Mouse (Mus musculus): Measurements from ENCODE around the gene Slc25a43. TPM values are rescaled to one million over a fixed set of nuclear protein-coding genes. Genes with fewer than 3 reads are reported as not detected.

Gene Slc25a43
- polyA plus RNA-seq, 1 experiment, result 2.6 TPM

DNA sequence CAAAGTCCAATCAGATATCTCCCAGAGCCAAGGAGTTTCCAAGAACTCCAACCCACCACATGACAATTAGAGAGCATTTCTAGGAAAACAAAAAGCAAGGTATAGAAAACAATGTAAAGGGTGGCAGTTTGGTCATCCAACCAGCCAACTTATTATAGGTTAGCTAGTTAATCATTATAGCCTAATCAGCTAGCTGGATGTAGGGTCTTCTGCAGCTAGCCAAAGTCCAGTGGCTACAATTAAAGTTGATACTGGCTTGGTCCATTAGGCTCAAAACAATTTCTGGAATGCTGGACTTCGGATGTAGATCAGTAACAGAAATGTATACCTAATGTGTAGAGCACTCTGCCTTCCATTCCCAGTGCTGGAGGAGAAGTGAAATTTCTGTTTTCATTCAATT is 7.1 kb downstream of the Slc25a43 start:
- Histone ChIP-seq H3K27ac (ENCODE audit: insufficient read depth, low read length) (no peak overlapping the region), H3K4me3 (ENCODE audit: insufficient read depth, low read length) (no peak overlapping the region)
- TF ChIP-seq POLR2A (IDR thresholded peaks at IDR 0.05; ENCODE audit: low read depth, low read length) (no peak), CTCF (IDR thresholded peaks at IDR 0.05; ENCODE audit: borderline replicate concordance, insufficient read depth, low read length) (no peak)

DNA sequence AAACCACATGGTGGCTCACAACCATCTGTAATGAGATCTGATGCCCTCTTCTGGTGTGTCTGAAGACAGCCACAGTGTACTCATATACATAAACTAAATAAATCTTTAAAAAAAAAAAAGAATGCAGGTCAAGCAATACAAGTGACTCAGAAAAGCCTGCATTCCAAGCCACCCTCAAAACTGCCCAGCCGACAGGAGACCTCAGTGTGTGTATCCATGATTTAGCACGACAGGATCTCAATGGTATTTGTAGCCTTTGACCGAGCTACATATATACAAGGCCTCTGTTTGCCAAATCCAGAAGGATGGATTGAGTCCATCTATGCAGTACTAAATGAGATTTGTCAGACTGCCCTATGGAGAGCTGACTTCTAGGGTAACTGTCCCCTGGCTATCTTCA is 9.1 kb downstream of the Slc25a43 start:
- TF ChIP-seq CTCF (IDR thresholded peaks at IDR 0.05; ENCODE audit: borderline replicate concordance, insufficient read depth, low read length), result no peak
- TF ChIP-seq POLR2A (IDR thresholded peaks at IDR 0.05; ENCODE audit: low read depth, low read length), result no peak
- H3K27ac ChIP-seq (ENCODE audit: insufficient read depth, low read length), result no peak overlapping the region
- no peak overlapping the region for H3K4me3 ChIP-seq (ENCODE audit: insufficient read depth, low read length)
- H3K4me1 ChIP-seq (ENCODE audit: control insufficient read depth, insufficient read depth, low read length), result peaks cover 3% of the 10 kb centered on the region

More for the DNA sequence above, 7.1 kb downstream of the Slc25a43 start:
- H3K4me1 ChIP-seq (ENCODE audit: control insufficient read depth, insufficient read depth, low read length), result peaks cover 3% of the 10 kb centered on the region

DNA sequence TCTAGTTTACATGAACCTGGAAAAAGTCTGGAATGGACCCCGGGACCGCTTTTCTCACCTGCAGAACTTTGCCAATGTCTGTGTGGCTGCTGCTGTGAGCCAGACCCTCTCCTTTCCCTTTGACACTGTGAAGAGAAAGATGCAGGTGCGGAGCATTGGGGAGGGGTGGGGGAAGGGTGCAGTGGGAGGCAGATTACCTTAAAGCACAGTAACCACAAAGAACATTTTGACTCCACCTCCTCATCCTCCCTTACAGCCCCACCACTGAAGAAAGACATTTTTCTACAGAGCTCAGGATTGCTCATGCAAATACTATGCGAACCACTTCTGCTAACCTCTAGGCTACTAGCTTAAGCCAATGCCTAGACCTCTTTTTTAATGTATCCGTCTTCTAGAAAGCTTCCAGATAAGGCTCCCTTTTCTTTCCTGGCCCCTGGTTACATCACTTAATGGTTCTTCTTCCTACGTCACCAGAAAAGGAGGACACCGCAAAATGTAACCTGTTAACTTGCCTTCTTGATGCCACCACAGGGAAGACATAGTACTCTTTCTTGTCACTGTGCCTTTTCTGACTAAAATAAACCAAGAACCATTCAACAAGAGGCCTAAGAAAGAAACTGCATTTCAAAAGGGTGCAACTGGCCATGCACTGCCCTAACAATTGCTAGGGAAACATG is 14.5 kb downstream of the Slc25a43 start:
- Histone ChIP-seq H3K4me1 (ENCODE audit: control insufficient read depth, insufficient read depth, low read length) (no peaks in the 10 kb centered on the region; the same call in 1 of the 2 replicates), H3K27ac (ENCODE audit: insufficient read depth, low read length) (no peak overlapping the region), H3K4me3 (ENCODE audit: insufficient read depth, low read length) (no peak overlapping the region)
- TF ChIP-seq POLR2A (IDR thresholded peaks at IDR 0.05; ENCODE audit: low read depth, low read length) (no peak), CTCF (IDR thresholded peaks at IDR 0.05; ENCODE audit: borderline replicate concordance, insufficient read depth, low read length) (no peak)

DNA sequence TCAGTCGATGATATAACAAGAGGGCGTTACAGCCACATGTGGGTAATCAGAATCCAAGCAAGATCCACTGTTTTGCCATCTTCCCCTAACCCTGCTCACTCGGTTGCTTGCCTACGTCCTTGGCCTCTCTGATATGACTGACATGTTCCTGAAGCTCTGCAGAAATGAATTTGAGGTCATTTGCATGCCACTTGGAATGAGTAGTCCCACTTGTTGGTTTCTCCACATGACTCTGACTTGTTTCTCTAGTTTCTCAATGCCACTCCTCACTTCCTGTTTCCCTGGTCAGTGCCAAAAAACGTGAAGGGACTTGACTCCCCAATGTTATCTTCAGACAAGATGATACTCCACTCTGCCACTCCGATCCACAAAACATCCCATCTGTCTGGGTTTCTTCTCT is 15.1 kb downstream of the Slc25a43 start:
- H3K27ac ChIP-seq (ENCODE audit: insufficient read depth, low read length), result no peak overlapping the region
- H3K4me3 ChIP-seq (ENCODE audit: insufficient read depth, low read length), result no peak overlapping the region
- no peak for TF ChIP-seq POLR2A (IDR thresholded peaks at IDR 0.05; ENCODE audit: low read depth, low read length)
- TF ChIP-seq CTCF (IDR thresholded peaks at IDR 0.05; ENCODE audit: borderline replicate concordance, insufficient read depth, low read length), result no peak
- no peaks in the 10 kb centered on the region; the same call in 1 of the 2 replicates for H3K4me1 ChIP-seq (ENCODE audit: control insufficient read depth, insufficient read depth, low read length)

DNA sequence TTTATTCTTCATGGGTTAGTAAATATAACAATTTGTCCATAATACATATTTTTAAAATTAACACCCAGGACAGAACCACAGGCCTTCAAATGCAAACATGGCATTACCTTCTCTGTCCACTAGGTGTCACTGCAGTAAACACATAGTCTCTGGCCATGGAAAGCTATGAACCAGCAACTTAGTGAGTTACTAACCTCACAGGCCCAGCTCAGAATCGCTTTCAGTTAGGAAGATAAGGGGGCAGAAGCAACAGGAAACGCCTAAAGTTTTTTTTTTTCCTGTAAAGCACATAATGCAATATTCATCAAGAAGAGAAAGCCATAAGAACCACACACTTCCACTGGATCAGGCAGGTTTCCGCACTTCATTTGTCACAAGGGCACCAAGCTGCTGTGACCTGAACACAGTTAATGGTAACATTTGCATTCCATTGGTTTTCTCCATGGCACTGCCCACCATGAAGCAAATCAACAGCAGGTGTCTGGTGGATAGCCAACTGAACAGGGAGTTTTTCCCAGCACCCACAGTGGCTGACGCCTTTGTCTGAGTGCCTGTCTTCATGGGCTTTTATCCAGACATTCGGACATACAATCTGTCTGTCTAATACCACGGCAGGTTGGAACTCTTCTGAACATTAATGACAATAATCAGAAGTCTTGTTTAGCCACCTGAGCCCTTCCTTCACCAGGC is 17.6 kb downstream of the Slc25a43 start:
- no peak overlapping the region for H3K27ac ChIP-seq (ENCODE audit: insufficient read depth, low read length)
- TF ChIP-seq POLR2A (IDR thresholded peaks at IDR 0.05; ENCODE audit: low read depth, low read length), result no peak
- no peak for TF ChIP-seq CTCF (IDR thresholded peaks at IDR 0.05; ENCODE audit: borderline replicate concordance, insufficient read depth, low read length)
- no peak overlapping the region for H3K4me3 ChIP-seq (ENCODE audit: insufficient read depth, low read length)
- H3K4me1 ChIP-seq (ENCODE audit: control insufficient read depth, insufficient read depth, low read length), result no peaks in the 10 kb centered on the region; the same call in 1 of the 2 replicates

DNA sequence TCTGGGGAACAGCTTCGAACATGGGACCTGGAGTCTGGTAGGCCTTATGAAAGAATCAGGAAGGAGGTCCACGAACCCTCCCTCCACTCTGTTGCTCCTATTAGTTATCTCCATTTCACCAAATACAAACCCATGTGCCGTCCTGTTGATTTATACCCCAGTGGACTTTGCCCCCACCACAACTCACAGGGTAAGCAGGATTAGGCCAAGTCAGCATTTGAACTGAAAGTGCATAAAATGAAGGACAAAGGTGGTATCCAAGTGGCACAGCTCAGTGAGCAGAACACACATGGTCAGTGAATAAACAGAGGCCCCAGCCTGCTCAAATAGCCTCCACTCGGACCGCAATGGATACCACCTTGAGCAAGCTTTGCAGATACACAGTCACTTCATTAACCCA is 18.8 kb downstream of the Slc25a43 start:
- TF ChIP-seq CTCF (IDR thresholded peaks at IDR 0.05; ENCODE audit: borderline replicate concordance, insufficient read depth, low read length) (no peak), POLR2A (IDR thresholded peaks at IDR 0.05; ENCODE audit: low read depth, low read length) (no peak)
- Histone ChIP-seq H3K27ac (ENCODE audit: insufficient read depth, low read length) (no peak overlapping the region), H3K4me3 (ENCODE audit: insufficient read depth, low read length) (no peak overlapping the region), H3K4me1 (ENCODE audit: control insufficient read depth, insufficient read depth, low read length) (no peaks in the 10 kb centered on the region; the same call in 1 of the 2 replicates)

DNA sequence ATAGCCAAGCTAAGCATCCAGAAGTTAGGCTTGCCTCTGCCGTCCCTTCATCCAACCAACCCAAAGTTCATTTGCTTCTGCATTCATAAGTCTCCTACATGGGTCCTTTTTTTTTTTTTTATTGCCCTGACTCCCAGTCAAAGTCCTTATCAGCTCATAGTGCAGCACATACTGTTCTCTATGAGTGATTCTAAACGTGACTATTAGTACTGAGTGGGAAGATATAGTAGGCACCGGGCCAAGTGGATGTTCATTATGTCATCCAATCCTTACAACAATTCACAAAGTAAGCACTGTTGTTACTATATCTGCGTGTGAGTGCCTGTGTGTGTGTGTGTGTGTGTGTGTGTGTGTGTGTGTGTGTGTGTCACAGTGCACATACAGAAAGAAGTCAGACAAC is 19.4 kb downstream of the Slc25a43 start:
- TF ChIP-seq CTCF (IDR thresholded peaks at IDR 0.05; ENCODE audit: borderline replicate concordance, insufficient read depth, low read length), result no peak
- no peak for TF ChIP-seq POLR2A (IDR thresholded peaks at IDR 0.05; ENCODE audit: low read depth, low read length)
- no peak overlapping the region for H3K27ac ChIP-seq (ENCODE audit: insufficient read depth, low read length)
- H3K4me3 ChIP-seq (ENCODE audit: insufficient read depth, low read length), result no peak overlapping the region
- no peaks in the 10 kb centered on the region; the same call in 1 of the 2 replicates for H3K4me1 ChIP-seq (ENCODE audit: control insufficient read depth, insufficient read depth, low read length)

DNA sequence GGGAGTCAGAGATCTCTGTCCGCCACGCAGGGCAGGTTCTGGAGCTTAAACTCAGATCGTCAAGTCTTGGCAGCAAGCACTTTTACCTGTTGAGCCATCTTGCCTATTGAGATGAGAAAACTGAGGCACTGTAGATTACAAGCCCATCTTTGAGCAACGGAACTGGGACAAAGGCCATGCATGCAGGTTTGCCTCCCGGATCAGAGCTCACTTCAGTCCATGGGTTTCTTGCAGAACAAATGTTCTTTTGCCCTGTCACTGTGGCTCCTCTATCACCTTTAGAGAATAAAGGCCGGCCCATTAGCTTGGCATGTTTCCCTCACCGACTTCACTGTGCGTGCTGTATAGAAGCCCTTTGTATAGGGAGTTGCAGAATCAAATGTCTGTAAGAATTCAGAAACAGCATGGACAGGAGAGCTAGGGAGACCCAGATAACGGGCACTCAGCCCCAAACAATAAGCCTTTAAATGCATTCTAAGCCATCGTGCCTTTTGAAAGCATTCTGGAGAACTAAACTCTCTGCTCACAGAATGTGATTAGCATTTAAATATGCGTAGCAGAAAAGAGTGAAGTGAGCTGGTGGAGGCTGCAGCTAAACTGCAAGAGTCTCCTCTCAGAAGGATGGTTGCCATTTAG is 20.0 kb downstream of the Slc25a43 start:
- TF ChIP-seq POLR2A (IDR thresholded peaks at IDR 0.05; ENCODE audit: low read depth, low read length) (no peak), CTCF (IDR thresholded peaks at IDR 0.05; ENCODE audit: borderline replicate concordance, insufficient read depth, low read length) (no peak)
- no peak overlapping the region for H3K27ac ChIP-seq (ENCODE audit: insufficient read depth, low read length)
- H3K4me1 ChIP-seq (ENCODE audit: control insufficient read depth, insufficient read depth, low read length), result no peaks in the 10 kb centered on the region; the same call in 1 of the 2 replicates
- no peak overlapping the region for H3K4me3 ChIP-seq (ENCODE audit: insufficient read depth, low read length)

DNA sequence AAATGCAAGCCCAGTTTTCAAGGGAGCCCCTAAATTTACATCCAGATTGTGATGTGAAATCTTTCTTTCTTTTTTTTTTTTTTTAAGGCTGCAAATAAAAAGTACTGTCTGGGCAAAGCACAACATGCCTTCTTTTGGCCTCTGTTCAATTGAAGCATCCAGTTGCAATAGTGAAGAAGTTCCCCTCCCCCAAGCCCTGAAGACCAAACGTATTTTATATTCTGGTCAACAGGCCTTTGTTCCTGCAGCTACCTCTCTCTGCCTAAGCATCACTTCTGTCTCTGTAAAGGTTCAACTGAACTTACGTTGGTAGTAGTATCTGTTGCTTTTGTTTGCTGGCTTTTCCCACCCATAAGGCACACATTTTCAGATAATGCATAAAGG is 20.5 kb downstream of the Slc25a43 start:
- TF ChIP-seq CTCF (IDR thresholded peaks at IDR 0.05; ENCODE audit: borderline replicate concordance, insufficient read depth, low read length), result no peak
- TF ChIP-seq POLR2A (IDR thresholded peaks at IDR 0.05; ENCODE audit: low read depth, low read length), result no peak
- no peaks in the 10 kb centered on the region for H3K4me1 ChIP-seq (ENCODE audit: control insufficient read depth, insufficient read depth, low read length)

DNA sequence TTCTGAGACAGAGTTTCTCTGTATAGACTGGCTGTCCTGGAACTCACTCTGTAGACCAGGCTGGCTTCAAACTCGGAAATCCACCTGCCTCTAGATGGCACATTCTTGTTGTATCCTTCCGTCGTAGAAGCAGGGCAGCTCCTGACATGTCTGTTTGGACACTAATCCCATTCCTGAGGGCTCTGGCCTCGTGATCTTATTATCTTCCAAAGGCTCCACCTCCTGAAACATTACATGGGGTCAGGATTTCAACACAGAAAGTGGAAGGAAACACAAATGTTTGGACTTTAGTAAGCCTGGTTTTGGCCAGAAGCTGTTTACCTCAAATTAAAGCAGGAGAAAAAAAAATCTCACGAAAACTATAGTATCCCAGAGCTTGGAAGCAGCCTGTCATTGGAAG is 23.9 kb downstream of the Slc25a43 start:
- Histone ChIP-seq H3K27ac (ENCODE audit: insufficient read depth, low read length) (no peak overlapping the region), H3K4me3 (ENCODE audit: insufficient read depth, low read length) (no peak overlapping the region), H3K4me1 (ENCODE audit: control insufficient read depth, insufficient read depth, low read length) (no peaks in the 10 kb centered on the region)
- TF ChIP-seq CTCF (IDR thresholded peaks at IDR 0.05; ENCODE audit: borderline replicate concordance, insufficient read depth, low read length), result no peak
- no peak for TF ChIP-seq POLR2A (IDR thresholded peaks at IDR 0.05; ENCODE audit: low read depth, low read length)

More for the DNA sequence above, 20.5 kb downstream of the Slc25a43 start:
- Histone ChIP-seq H3K4me3 (ENCODE audit: insufficient read depth, low read length) (no peak overlapping the region), H3K27ac (ENCODE audit: insufficient read depth, low read length) (no peak overlapping the region)
